Mouse (Mus musculus): ENCODE measurements around the gene Gata2.

- TF ChIP-seq CTCF (IDR thresholded peaks at IDR 0.05; ENCODE audit: extremely low read depth, insufficient read depth, insufficient read length, insufficient replicate concordance) (no peak), POLR2A (IDR thresholded peaks at IDR 0.05; ENCODE audit: low read depth, low read length) (no peak)
These were observed 28.3 kb downstream of the Gata2 start, which contains the start of gene Dnajb8 for GRCm38 (mm10) chr6:88221968-88222367.

Data from spleen, adult 2 months (tissue).